Mouse (Mus musculus): Measurements from ENCODE around the gene Gm28998. TPM values are rescaled to one million over a fixed set of nuclear protein-coding genes. Genes with fewer than 3 reads are reported as not detected.
"Not testable (repeated sequence)": the region's sequence is repeated elsewhere in the genome, so short reads cannot be mapped to it uniquely, and the experiment has no call there.

Gm28998 gene
- not detected in 2 replicates for total RNA-seq (2014; rRNA removed)
- not detected in 2 replicates for polyA plus RNA-seq (2012; rRNA removed)

DNA sequence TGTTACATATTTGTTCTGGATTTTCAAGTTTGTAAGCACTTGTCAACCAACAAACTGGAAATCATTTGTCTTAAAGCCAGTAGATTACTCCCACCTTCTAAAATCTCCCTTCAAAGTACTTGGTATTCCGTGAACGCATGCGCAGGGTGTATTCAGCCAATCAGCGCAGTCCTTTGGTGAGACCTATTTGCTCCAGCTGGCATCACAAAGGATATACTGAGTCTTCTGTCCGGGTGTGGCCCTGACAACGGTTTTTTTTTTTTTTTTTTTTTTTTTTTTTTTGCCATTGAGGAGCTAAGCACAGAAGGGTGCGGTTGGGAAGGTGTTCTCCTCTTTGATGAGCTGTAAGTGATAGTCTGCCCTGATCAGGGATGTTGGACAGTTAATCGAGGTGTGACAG lies at the start of gene Gm28998:
Gene Gm28998, plus strand, starts transcription at position 301 of the 400 bp plus-strand sequence.
- H3K4me3 ChIP-seq (ENCODE audit: insufficient read depth, low read depth, low read length); H3K27ac ChIP-seq (replicated peaks; ENCODE audit: insufficient read depth, low read depth, low read length); DNase-seq (ENCODE audit: extremely low read depth, low read depth, low spot score); H3K27me3 ChIP-seq (ENCODE audit: control insufficient read depth, insufficient read depth, low read length); H3K4me1 ChIP-seq (ENCODE audit: control insufficient read depth, insufficient read depth, low read length); H3K9ac ChIP-seq (ENCODE audit: low read depth, low read length); H3K79me2 ChIP-seq (ENCODE audit: control insufficient read depth, insufficient read depth, low read length); H3K36me3 ChIP-seq (ENCODE audit: control insufficient read depth, insufficient read depth, low read length): not testable (repeated sequence)
- no CpG with 5 or more reads among the region's 8 CpGs for WGBS

Other genes starting within 250 kb of the Gm28998 start
- gene Gm21244, start 84.5 kb upstream of the Gm28998 start, total RNA-seq (2014; rRNA removed) = not detected in 2 replicates
- not detected in 2 replicates for gene Gm21244, start 84.5 kb upstream of the Gm28998 start, polyA plus RNA-seq (2012; rRNA removed)
- gene Gm21788, start 151.2 kb downstream of the Gm28998 start, total RNA-seq (2014; rRNA removed) = not detected in 2 replicates
- not detected in 2 replicates for gene Gm21788, start 151.2 kb downstream of the Gm28998 start, polyA plus RNA-seq (2012; rRNA removed)

Measured in liver, adult 2 months (tissue).